16 mouse cellular contexts compared by ENCODE assay signal in genomic region chr11:75294862-75295261, GRCm38 (mm10). TPM values are rescaled to one million over a fixed set of nuclear protein-coding genes. Genes with fewer than 3 reads are reported as not detected.
A peak's percentile ranks its signal among the peaks of the same experiment; 100 is the strongest.
DNase-seq lines count a peak whose midpoint lies in the region; ATAC-seq and TF ChIP-seq lines count a peak whose summit lies in the region.
"Had no signal": no experiment of that assay in that cellular context is flagged by ENCODE, and none has a peak within 500 bp of the region (broad histone marks: within the 10 kb centered on the region; RNA-seq: fewer than 3 reads in every experiment).

No protein-coding gene starts in this region.

- no peak overlapping the region for H3K9ac ChIP-seq in intestine, embryonic 15.5 days
- no peak overlapping the region for H3K9ac ChIP-seq in intestine, postnatal 0 days (ENCODE audit: low read depth, low read length)
- H3K9ac ChIP-seq in midbrain, embryonic 16.5 days (ENCODE audit: low read depth, low read length): no peak overlapping the region
- H3K9ac ChIP-seq in midbrain, embryonic 11.5 days (ENCODE audit: low read length): no peak overlapping the region
- H3K9ac ChIP-seq in heart, embryonic 15.5 days: no peak overlapping the region
- no peak overlapping the region for H3K9ac ChIP-seq in forebrain, embryonic 12.5 days
- H3K9ac ChIP-seq: embryonic facial prominence, embryonic 13.5 days; lung, embryonic 15.5 days had no signal

- no peaks in the 10 kb centered on the region for H3K9me3 ChIP-seq in intestine, embryonic 15.5 days
- no peaks in the 10 kb centered on the region for H3K9me3 ChIP-seq in intestine, postnatal 0 days (ENCODE audit: control insufficient read depth)
- no peaks in the 10 kb centered on the region for H3K9me3 ChIP-seq in midbrain, embryonic 16.5 days (replicated peaks; ENCODE audit: control insufficient read depth, low read length, poor library complexity, severe bottlenecking)
- H3K9me3 ChIP-seq in midbrain, embryonic 11.5 days (ENCODE audit: control insufficient read depth, low read length): no peaks in the 10 kb centered on the region
- H3K9me3 ChIP-seq in heart, embryonic 15.5 days (replicated peaks): no peaks in the 10 kb centered on the region
- H3K9me3 ChIP-seq in forebrain, embryonic 12.5 days: no peaks in the 10 kb centered on the region
- H3K9me3 ChIP-seq: embryonic facial prominence, embryonic 13.5 days; forebrain, embryonic 10.5 days; hindbrain, embryonic 10.5 days; lung, embryonic 15.5 days; megakaryocyte, embryonic 14.5 days had no signal

- DNase-seq in midbrain, embryonic 11.5 days (ENCODE audit: low spot score, missing footprints): no peak
- DNase-seq in testis, postnatal 10 days (ENCODE audit: low spot score): no peak
- DNase-seq: cerebellum, adult 11 months; right cerebral cortex, postnatal 25 days; thymus, adult 18-20 months had no signal

- no peak overlapping the region for H3K4me2 ChIP-seq in intestine, embryonic 15.5 days (replicated peaks)
- H3K4me2 ChIP-seq in intestine, postnatal 0 days (replicated peaks; ENCODE audit: low read depth): no peak overlapping the region
- no peak overlapping the region for H3K4me2 ChIP-seq in midbrain, embryonic 16.5 days (ENCODE audit: low read length)
- no peak overlapping the region for H3K4me2 ChIP-seq in midbrain, embryonic 11.5 days
- peak overlapping the region; percentile 35 for H3K4me2 ChIP-seq in heart, embryonic 15.5 days
- H3K4me2 ChIP-seq in forebrain, embryonic 12.5 days: no peak overlapping the region
- H3K4me2 ChIP-seq: embryonic facial prominence, embryonic 13.5 days; lung, embryonic 15.5 days had no signal

- H3K4me1 ChIP-seq in intestine, embryonic 15.5 days (replicated peaks): peaks cover 14% of the 10 kb centered on the region
- H3K4me1 ChIP-seq in intestine, postnatal 0 days (replicated peaks; ENCODE audit: control insufficient read depth, insufficient read depth, low read length): no peaks in the 10 kb centered on the region
- H3K4me1 ChIP-seq in midbrain, embryonic 16.5 days (ENCODE audit: control insufficient read depth, insufficient read depth, low read length): peaks cover 48% of the 10 kb centered on the region
- H3K4me1 ChIP-seq in midbrain, embryonic 11.5 days (ENCODE audit: control insufficient read depth, insufficient read depth, low read length): peaks cover 20% of the 10 kb centered on the region
- peaks cover 81% of the 10 kb centered on the region for H3K4me1 ChIP-seq in heart, embryonic 15.5 days (replicated peaks)
- peaks cover 44% of the 10 kb centered on the region for H3K4me1 ChIP-seq in forebrain, embryonic 12.5 days

- no peak for TF ChIP-seq CTCF in intestine, postnatal 0 days (IDR thresholded peaks at IDR 0.05; ENCODE audit: low read depth)

- no peak overlapping the region for H3K27ac ChIP-seq in intestine, embryonic 15.5 days
- no peak overlapping the region for H3K27ac ChIP-seq in intestine, postnatal 0 days (ENCODE audit: low read depth, low read length)
- H3K27ac ChIP-seq in midbrain, embryonic 16.5 days (ENCODE audit: low read length): peak overlapping the region; percentile 44; the same call in 1 of the 2 replicates
- no peak overlapping the region for H3K27ac ChIP-seq in midbrain, embryonic 11.5 days (ENCODE audit: low read depth, low read length)
- H3K27ac ChIP-seq in heart, embryonic 15.5 days: peak overlapping the region; percentile 82
- H3K27ac ChIP-seq in forebrain, embryonic 12.5 days: no peak overlapping the region
- H3K27ac ChIP-seq: embryonic facial prominence, embryonic 13.5 days; forebrain, embryonic 10.5 days; hindbrain, embryonic 10.5 days; lung, embryonic 15.5 days had no signal

- WGBS in intestine, embryonic 15.5 days: 42% methylated on average over 9 of the region's 9 CpGs
- WGBS in intestine, postnatal 0 days: 25% methylated on average over 9 of the region's 9 CpGs
- 78% methylated on average over 9 of the region's 9 CpGs for WGBS in midbrain, embryonic 16.5 days
- WGBS in midbrain, embryonic 11.5 days: 86% methylated on average over 9 of the region's 9 CpGs
- WGBS in heart, embryonic 15.5 days: 29% methylated on average over 9 of the region's 9 CpGs
- WGBS in forebrain, embryonic 12.5 days: 80% methylated on average over 9 of the region's 9 CpGs

- no peaks in the 10 kb centered on the region for H3K36me3 ChIP-seq in intestine, embryonic 15.5 days
- H3K36me3 ChIP-seq in intestine, postnatal 0 days (ENCODE audit: control insufficient read depth, insufficient read depth): peaks cover 7% of the 10 kb centered on the region; the same call in 1 of the 2 replicates
- no peaks in the 10 kb centered on the region for H3K36me3 ChIP-seq in midbrain, embryonic 16.5 days (ENCODE audit: control insufficient read depth, insufficient read depth, low read length)
- H3K36me3 ChIP-seq in midbrain, embryonic 11.5 days (ENCODE audit: control insufficient read depth, insufficient read depth, low read length): no peaks in the 10 kb centered on the region
- no peaks in the 10 kb centered on the region for H3K36me3 ChIP-seq in heart, embryonic 15.5 days
- H3K36me3 ChIP-seq in forebrain, embryonic 12.5 days (replicated peaks): peaks cover 8% of the 10 kb centered on the region; the same call in 1 of the 2 replicates

- peaks cover 7% of the 10 kb centered on the region; the same call in 1 of the 2 replicates for H3K27me3 ChIP-seq in intestine, embryonic 15.5 days (replicated peaks)
- peaks cover 20% of the 10 kb centered on the region; the same call in 1 of the 2 replicates for H3K27me3 ChIP-seq in intestine, postnatal 0 days (replicated peaks; ENCODE audit: control insufficient read depth, insufficient read depth, low read length)
- no peaks in the 10 kb centered on the region for H3K27me3 ChIP-seq in midbrain, embryonic 16.5 days (ENCODE audit: control insufficient read depth, insufficient read depth, low read depth, low read length)
- 0 out of 2 replicates have a peak, but pooled peaks cover 2% of the 10 kb centered on the region for H3K27me3 ChIP-seq in midbrain, embryonic 11.5 days (ENCODE audit: control insufficient read depth, insufficient read depth, low read length)
- H3K27me3 ChIP-seq in heart, embryonic 15.5 days: peaks cover 9% of the 10 kb centered on the region
- H3K27me3 ChIP-seq in forebrain, embryonic 12.5 days: peaks cover 27% of the 10 kb centered on the region

- H3K4me3 ChIP-seq in intestine, embryonic 15.5 days (replicated peaks): no peak overlapping the region
- H3K4me3 ChIP-seq in intestine, postnatal 0 days (ENCODE audit: low read depth, low read length): no peak overlapping the region
- H3K4me3 ChIP-seq in midbrain, embryonic 16.5 days (ENCODE audit: low read depth, low read length): no peak overlapping the region
- H3K4me3 ChIP-seq in midbrain, embryonic 11.5 days (ENCODE audit: low read depth, low read length): no peak overlapping the region
- H3K4me3 ChIP-seq in heart, embryonic 15.5 days: no peak overlapping the region
- no peak overlapping the region for H3K4me3 ChIP-seq in forebrain, embryonic 12.5 days (replicated peaks)
- H3K4me3 ChIP-seq: embryonic facial prominence, embryonic 13.5 days; forebrain, embryonic 10.5 days; hindbrain, embryonic 10.5 days; lung, embryonic 15.5 days; megakaryocyte, embryonic 14.5 days; myocyte had no signal

- 0 out of 2 replicates have a peak, but pooled peaks have one; percentile 16 for ATAC-seq in intestine, embryonic 15.5 days
- no peak for ATAC-seq in intestine, postnatal 0 days
- ATAC-seq in midbrain, embryonic 16.5 days: no peak
- ATAC-seq in midbrain, embryonic 11.5 days (ENCODE audit: low FRiP score): no peak
- no peak for ATAC-seq in heart, embryonic 15.5 days (replicated peaks; ENCODE audit: insufficient number of reproducible peaks, insufficient read depth, low FRiP score, low read depth)
- ATAC-seq in forebrain, embryonic 12.5 days (ENCODE audit: low FRiP score): no peak

RNA-seq across cellular contexts. Expression of gene Rpa1, which starts 53.3 kb away (rescaled TPM):
- polyA plus RNA-seq in intestine, embryonic 15.5 days (2015; fragmentation: Nextera tagmentation; extraction: Ambion mirVana): 86.2 and 100 TPM in 2 replicates
- 32.1 and 34.4 TPM in 2 replicates for polyA plus RNA-seq in intestine, postnatal 0 days (2015; fragmentation: Nextera tagmentation; extraction: Ambion mirVana)
- polyA plus RNA-seq in midbrain, embryonic 16.5 days (2015; fragmentation: Nextera tagmentation; extraction: Ambion mirVana): 50.6 and 50.7 TPM in 2 replicates
- 124 and 126 TPM in 2 replicates for polyA plus RNA-seq in midbrain, embryonic 11.5 days (2014; fragmentation: Nextera tagmentation; extraction: Ambion mirVana)
- 83.6 and 86.2 TPM in 2 replicates for polyA plus RNA-seq in heart, embryonic 15.5 days (2015; fragmentation: Nextera tagmentation; extraction: Ambion mirVana)
- 140 and 160 TPM in 2 replicates for polyA plus RNA-seq in forebrain, embryonic 12.5 days (2016; fragmentation: Nextera tagmentation; extraction: Ambion mirVana)

RNA-seq across cellular contexts. Expression of gene Smyd4, which starts 53.4 kb away (rescaled TPM):
- 9.2 and 9.3 TPM in 2 replicates for polyA plus RNA-seq in intestine, embryonic 15.5 days (2015; fragmentation: Nextera tagmentation; extraction: Ambion mirVana)
- 3.1 and 3.4 TPM in 2 replicates for polyA plus RNA-seq in intestine, postnatal 0 days (2015; fragmentation: Nextera tagmentation; extraction: Ambion mirVana)
- 17.3 TPM in 2 replicates for polyA plus RNA-seq in midbrain, embryonic 16.5 days (2015; fragmentation: Nextera tagmentation; extraction: Ambion mirVana)
- polyA plus RNA-seq in midbrain, embryonic 11.5 days (2014; fragmentation: Nextera tagmentation; extraction: Ambion mirVana): 11.6 and 13.1 TPM in 2 replicates
- polyA plus RNA-seq in heart, embryonic 15.5 days (2015; fragmentation: Nextera tagmentation; extraction: Ambion mirVana): 12.3 and 13.4 TPM in 2 replicates
- 20.0 and 21.0 TPM in 2 replicates for polyA plus RNA-seq in forebrain, embryonic 12.5 days (2016; fragmentation: Nextera tagmentation; extraction: Ambion mirVana)

Comparison
In these comparisons a context has a peak if more than half of its experiments do, and no peak if none do; other contexts are left out.
1. H3K27ac ChIP-seq: peak in midbrain, embryonic 16.5 days (single experiment) and heart, embryonic 15.5 days (single experiment); none in intestine, embryonic 15.5 days (single experiment), intestine, postnatal 0 days (single experiment), midbrain, embryonic 11.5 days (single experiment) and forebrain, embryonic 12.5 days (single experiment).